Mouse (Mus musculus): ENCODE measurements around the gene Tnfaip2.
A peak's percentile ranks its signal among the peaks of the same experiment; 100 is the strongest.

The Tnfaip2 gene

GRCm38 (mm10) chr12:111442309-111443010, at the start of gene Tnfaip2:
TSS of gene Tnfaip2 (plus strand) at chr12:111442469.
- peak; percentile 71 for DNase-seq (ENCODE audit: low read depth, low spot score)

GRCm38 (mm10) chr12:111394008-111394407, 48.3 kb upstream of the Tnfaip2 start:
- DNase-seq (ENCODE audit: low read depth, low spot score), result no peak

GRCm38 (mm10) chr12:111396997-111397396, 45.3 kb upstream of the Tnfaip2 start:
- DNase-seq (ENCODE audit: low read depth, low spot score), result no peak

GRCm38 (mm10) chr12:111401454-111402184, 40.6 kb upstream of the Tnfaip2 start:
- peak; percentile 91 for DNase-seq (ENCODE audit: low read depth, low spot score)

- DNase-seq (ENCODE audit: low read depth, low spot score), result no peak
These were observed 37.4 kb upstream of the Tnfaip2 start for GRCm38 (mm10) chr12:111404880-111405279.

GRCm38 (mm10) chr12:111406622-111407021, 35.6 kb upstream of the Tnfaip2 start, which contains the start of gene Lbhd2:
TSS of gene Lbhd2 (plus strand) at chr12:111406809.
- no peak for DNase-seq (ENCODE audit: low read depth, low spot score)

- DNase-seq (ENCODE audit: low read depth, low spot score), result no peak
These were observed 32.7 kb upstream of the Tnfaip2 start for GRCm38 (mm10) chr12:111409583-111409982.

GRCm38 (mm10) chr12:111411631-111412355, 30.5 kb upstream of the Tnfaip2 start:
- peak; percentile 70 for DNase-seq (ENCODE audit: low read depth, low spot score)

GRCm38 (mm10) chr12:111412581-111413284, 29.5 kb upstream of the Tnfaip2 start:
- DNase-seq (ENCODE audit: low read depth, low spot score), result peak; percentile 62

- peak; percentile 95 for DNase-seq (ENCODE audit: low read depth, low spot score)
These were observed 29.0 kb upstream of the Tnfaip2 start for GRCm38 (mm10) chr12:111413300-111413699.

- no peak for DNase-seq (ENCODE audit: low read depth, low spot score)
These were observed 25.1 kb upstream of the Tnfaip2 start, which contains the start of gene Exoc3l4 for GRCm38 (mm10) chr12:111416921-111417779. TSS of gene Exoc3l4 (plus strand) at chr12:111417017.

- no peak for DNase-seq (ENCODE audit: low read depth, low spot score)
These were observed 22.4 kb upstream of the Tnfaip2 start for GRCm38 (mm10) chr12:111419918-111420317.

- DNase-seq (ENCODE audit: low read depth, low spot score), result peak; percentile 58
These were observed 21.1 kb upstream of the Tnfaip2 start for GRCm38 (mm10) chr12:111420946-111421709.

- DNase-seq (ENCODE audit: low read depth, low spot score), result no peak
These were observed 19.4 kb upstream of the Tnfaip2 start for GRCm38 (mm10) chr12:111422852-111423251.

- DNase-seq (ENCODE audit: low read depth, low spot score), result no peak
These were observed 18.6 kb upstream of the Tnfaip2 start for GRCm38 (mm10) chr12:111423570-111424129.

GRCm38 (mm10) chr12:111424547-111424946, 17.7 kb upstream of the Tnfaip2 start:
- DNase-seq (ENCODE audit: low read depth, low spot score), result no peak

- peak; percentile 94 for DNase-seq (ENCODE audit: low read depth, low spot score)
These were observed 17.0 kb upstream of the Tnfaip2 start for GRCm38 (mm10) chr12:111425258-111425657.

GRCm38 (mm10) chr12:111425789-111426460, 16.3 kb upstream of the Tnfaip2 start:
- DNase-seq (ENCODE audit: low read depth, low spot score), result peak; percentile 91

Measured in 3T3-L1 (cell line).